Comparison of ENCODE assay signal across 8 mouse cellular contexts in genomic region chr5:110363822-110364545, GRCm38 (mm10). TPM values are rescaled to one million over a fixed set of nuclear protein-coding genes. Genes with fewer than 3 reads are reported as not detected.
A peak's percentile ranks its signal among the peaks of the same experiment; 100 is the strongest.
DNase-seq lines count a peak whose midpoint lies in the region; ATAC-seq lines count a peak whose summit lies in the region.

No protein-coding gene starts in this region.

- peak overlapping the region; percentile 97 for H3K4me2 ChIP-seq in heart, embryonic 15.5 days
- peak overlapping the region; percentile 79 for H3K4me2 ChIP-seq in hindbrain, embryonic 12.5 days (replicated peaks)
- peak overlapping the region; percentile 86 for H3K4me2 ChIP-seq in midbrain, embryonic 11.5 days

- H3K9ac ChIP-seq in heart, embryonic 15.5 days, result peak overlapping the region; percentile 68
- H3K9ac ChIP-seq in hindbrain, embryonic 12.5 days, result peak overlapping the region; percentile 44; the same call in 1 of the 2 replicates
- H3K9ac ChIP-seq in midbrain, embryonic 11.5 days (ENCODE audit: low read length), result no peak overlapping the region

- no peak overlapping the region for H3K27ac ChIP-seq in heart, embryonic 15.5 days
- H3K27ac ChIP-seq in hindbrain, embryonic 12.5 days, result 0 out of 2 replicates have a peak overlapping the region, but pooled peaks have one; percentile 41
- no peak overlapping the region for H3K27ac ChIP-seq in midbrain, embryonic 11.5 days (ENCODE audit: low read depth, low read length)

- no peaks in the 10 kb centered on the region for H3K9me3 ChIP-seq in heart, embryonic 15.5 days (replicated peaks)
- H3K9me3 ChIP-seq in hindbrain, embryonic 12.5 days (replicated peaks), result no peaks in the 10 kb centered on the region
- H3K9me3 ChIP-seq in midbrain, embryonic 11.5 days (ENCODE audit: control insufficient read depth, low read length), result no peaks in the 10 kb centered on the region

- ATAC-seq in heart, embryonic 15.5 days (replicated peaks; ENCODE audit: insufficient number of reproducible peaks, insufficient read depth, low FRiP score, low read depth), result no peak; the same call in 1 of the 2 replicates
- peak; percentile 23; the same call in 1 of the 2 replicates for ATAC-seq in common myeloid progenitor, adult 5-6 weeks (replicated peaks; ENCODE audit: low read depth, poor library complexity, severe bottlenecking)
- ATAC-seq in hindbrain, embryonic 12.5 days (ENCODE audit: low FRiP score), result no peak
- peak; percentile 8; the same call in 1 of the 2 replicates for ATAC-seq in midbrain, embryonic 11.5 days (ENCODE audit: low FRiP score)

- peaks cover 14% of the 10 kb centered on the region for H3K4me1 ChIP-seq in heart, embryonic 15.5 days (replicated peaks)
- peaks cover 14% of the 10 kb centered on the region for H3K4me1 ChIP-seq in hindbrain, embryonic 12.5 days
- peaks cover 3% of the 10 kb centered on the region; the same call in 1 of the 2 replicates for H3K4me1 ChIP-seq in midbrain, embryonic 11.5 days (ENCODE audit: control insufficient read depth, insufficient read depth, low read length)

- H3K27me3 ChIP-seq in heart, embryonic 15.5 days, result no peaks in the 10 kb centered on the region
- peaks cover 26% of the 10 kb centered on the region for H3K27me3 ChIP-seq in hindbrain, embryonic 12.5 days
- H3K27me3 ChIP-seq in midbrain, embryonic 11.5 days (ENCODE audit: control insufficient read depth, insufficient read depth, low read length), result no peaks in the 10 kb centered on the region

- H3K36me3 ChIP-seq in heart, embryonic 15.5 days, result peaks cover 13% of the 10 kb centered on the region
- H3K36me3 ChIP-seq in hindbrain, embryonic 12.5 days, result peaks cover 39% of the 10 kb centered on the region
- no peaks in the 10 kb centered on the region for H3K36me3 ChIP-seq in midbrain, embryonic 11.5 days (ENCODE audit: control insufficient read depth, insufficient read depth, low read length)

- 47% methylated on average over 11 of the region's 11 CpGs for WGBS in heart, embryonic 15.5 days
- WGBS in hindbrain, embryonic 12.5 days, result 29% methylated on average over 11 of the region's 11 CpGs
- 34% methylated on average over 11 of the region's 11 CpGs for WGBS in midbrain, embryonic 11.5 days

- DNase-seq in heart, adult 18-20 months, result no peak
- DNase-seq in midbrain, embryonic 11.5 days (ENCODE audit: low spot score, missing footprints), result peak; percentile 89
- no peak for DNase-seq in adipocyte (ENCODE audit: low spot score)
- DNase-seq in thymus, postnatal 0 days (ENCODE audit: low spot score), result no peak
- DNase-seq in cerebellum, adult 11-12 months, result no peak

- peak overlapping the region; percentile 61 for H3K4me3 ChIP-seq in heart, embryonic 15.5 days
- H3K4me3 ChIP-seq in hindbrain, embryonic 12.5 days, result peak overlapping the region; percentile 42
- H3K4me3 ChIP-seq in midbrain, embryonic 11.5 days (ENCODE audit: low read depth, low read length), result no peak overlapping the region

RNA-seq across cellular contexts. Expression of gene Lrcol1, which starts 19.5 kb away (rescaled TPM):
- not detected in 2 replicates for polyA plus RNA-seq in heart, embryonic 15.5 days (2015; fragmentation: Nextera tagmentation; extraction: Ambion mirVana)
- total RNA-seq in heart, adult 18-20 months (2021), result not detected
- total RNA-seq in common myeloid progenitor, adult 5-6 weeks (2017), result not detected in 2 replicates
- not detected in 2 replicates for polyA plus RNA-seq in hindbrain, embryonic 12.5 days (2016; fragmentation: Nextera tagmentation; extraction: Ambion mirVana)
- polyA plus RNA-seq in midbrain, embryonic 11.5 days (2014; fragmentation: Nextera tagmentation; extraction: Ambion mirVana), result not detected in 2 replicates
- polyA plus RNA-seq in thymus, postnatal 0 days (2015; fragmentation: Nextera tagmentation; extraction: Ambion mirVana), result 1.2 and 1.3 TPM in 2 replicates

RNA-seq across cellular contexts. Expression of gene P2rx2, which starts 21.0 kb away (rescaled TPM):
- polyA plus RNA-seq in heart, embryonic 15.5 days (2015; fragmentation: Nextera tagmentation; extraction: Ambion mirVana), result 0.50 and 0.68 TPM in 2 replicates
- not detected for total RNA-seq in heart, adult 18-20 months (2021)
- 0.05 TPM in 1 of 2 replicates, not detected in the other for total RNA-seq in common myeloid progenitor, adult 5-6 weeks (2017)
- polyA plus RNA-seq in hindbrain, embryonic 12.5 days (2016; fragmentation: Nextera tagmentation; extraction: Ambion mirVana), result 2.1 and 3.2 TPM in 2 replicates
- polyA plus RNA-seq in midbrain, embryonic 11.5 days (2014; fragmentation: Nextera tagmentation; extraction: Ambion mirVana), result 0.88 and 0.92 TPM in 2 replicates
- polyA plus RNA-seq in thymus, postnatal 0 days (2015; fragmentation: Nextera tagmentation; extraction: Ambion mirVana), result 0.12 and 0.41 TPM in 2 replicates

Comparison
In these comparisons a context has a peak if more than half of its experiments do, and no peak if none do; other contexts are left out.
1. ATAC-seq: peak in common myeloid progenitor, adult 5-6 weeks (single experiment) and midbrain, embryonic 11.5 days (single experiment); none in heart, embryonic 15.5 days (single experiment) and hindbrain, embryonic 12.5 days (single experiment).
2. Peak in every context shown above with its lines, with median percentiles within 50 percentile points of each other: H3K4me2 ChIP-seq.